Mouse (Mus musculus): ENCODE data around the gene Ptcd3. TPM values are rescaled to one million over a fixed set of nuclear protein-coding genes. Genes with fewer than 3 reads are reported as not detected.

Gene Ptcd3
- total and polyA plus RNA-seq, 3 experiments = 93.5 to 156 (median 94.3) TPM

GRCm38 (mm10) chr6:71877965-71878760, 30.4 kb downstream of the Ptcd3 start:
- H3K27ac ChIP-seq (ENCODE audit: control insufficient read depth, low read depth, low read length) = peak overlapping the region; percentile 58; the same call in 1 of the 2 replicates
- no peak overlapping the region for H3K9ac ChIP-seq (ENCODE audit: control insufficient read depth, low read depth, low read length, poor library complexity, severe bottlenecking)
- peak; percentile 61 for DNase-seq (ENCODE audit: low read depth, low spot score)
- H3K9me3 ChIP-seq (replicated peaks; ENCODE audit: insufficient read depth, low read length) = no peaks in the 10 kb centered on the region
- peaks cover 10 to 11% of the 10 kb centered on the region in 2 experiments for H3K4me1 ChIP-seq (ENCODE audit: control insufficient read depth in 1 of 2, insufficient read depth in 2 of 2, low read length in 2 of 2)
- H3K36me3 ChIP-seq (ENCODE audit: control insufficient read depth in 1 of 2, insufficient read depth in 2 of 2, low read length in 2 of 2) = peaks cover 17 to 27% of the 10 kb centered on the region in 2 experiments
- no peaks in the 10 kb centered on the region for H3K27me3 ChIP-seq (ENCODE audit: control insufficient read depth in 1 of 2, insufficient read depth in 2 of 2, low read length in 2 of 2)
- H3K4me3 ChIP-seq (ENCODE audit: control insufficient read depth in 1 of 2, insufficient read depth in 1 of 2, low read depth in 2 of 2, low read length in 2 of 2) = no peak overlapping the region
- H3K79me2 ChIP-seq (ENCODE audit: control insufficient read depth, insufficient read depth, low read length, poor library complexity) = no peaks in the 10 kb centered on the region
- TF ChIP-seq SIN3A (IDR thresholded peaks at IDR 0.05; ENCODE audit: low read length) = peak; percentile 43; the same call in 1 of the 2 replicates
- TF ChIP-seq ZKSCAN1 (IDR thresholded peaks at IDR 0.05; ENCODE audit: low read depth, low read length) = no peak
- no peak; the same call in 1 of the 2 replicates for TF ChIP-seq ZMIZ1 (IDR thresholded peaks at IDR 0.05; ENCODE audit: low read depth, low read length)
- no peak for TF ChIP-seq MAX (IDR thresholded peaks at IDR 0.05; ENCODE audit: low read length)
- TF ChIP-seq POLR2AphosphoS5 (IDR thresholded peaks at IDR 0.05; ENCODE audit: borderline replicate concordance, low read depth, low read length) = no peak
- no peak for TF ChIP-seq NRF1 (IDR thresholded peaks at IDR 0.05; ENCODE audit: insufficient read depth, low read depth, low read length, poor library complexity, severe bottlenecking)
- TF ChIP-seq NELFE (IDR thresholded peaks at IDR 0.05; ENCODE audit: low read depth, low read length) = no peak
- no peak for TF ChIP-seq MXI1 (IDR thresholded peaks at IDR 0.05; ENCODE audit: low read depth, low read length)
- TF ChIP-seq USF2 (IDR thresholded peaks at IDR 0.05; ENCODE audit: borderline replicate concordance in 1 of 2, insufficient read depth in 1 of 2, low read depth in 1 of 2, low read length in 2 of 2) = no peak
- TF ChIP-seq USF1 (IDR thresholded peaks at IDR 0.05; ENCODE audit: low read depth, low read length) = no peak
- TF ChIP-seq MAFK (IDR thresholded peaks at IDR 0.05; ENCODE audit: borderline replicate concordance, low read depth, low read length) = peak; percentile 38; the same call in 1 of the 2 replicates
- TF ChIP-seq GABPA (IDR thresholded peaks at IDR 0.05; ENCODE audit: low read depth, low read length) = no peak
- TF ChIP-seq MYC (IDR thresholded peaks at IDR 0.05; ENCODE audit: low read depth, low read length) = no peak
- TF ChIP-seq MAZ (IDR thresholded peaks at IDR 0.05; ENCODE audit: low read depth, low read length) = no peak
- TF ChIP-seq TBP (IDR thresholded peaks at IDR 0.05; ENCODE audit: low read depth, low read length) = no peak
- TF ChIP-seq JUND (IDR thresholded peaks at IDR 0.05; ENCODE audit: low read depth, low read length) = no peak
- TF ChIP-seq MEF2A (IDR thresholded peaks at IDR 0.05; ENCODE audit: extremely low read depth, insufficient replicate concordance, low read depth, low read length, poor library complexity, severe bottlenecking) = no peak
- no peak for TF ChIP-seq E2F4 (IDR thresholded peaks at IDR 0.05; ENCODE audit: borderline replicate concordance, low read depth, low read length)
- TF ChIP-seq TCF12 (IDR thresholded peaks at IDR 0.05; ENCODE audit: low read depth, low read length) = no peak
- TF ChIP-seq POLR2A (IDR thresholded peaks at IDR 0.05; ENCODE audit: control insufficient read depth in 1 of 2, insufficient read depth in 1 of 2, low read depth in 1 of 2, low read length in 2 of 2, poor library complexity in 1 of 2) = no peak; a peak in 1 of 4 replicates
- peak; percentile 39; the same call in 1 of the 2 replicates for TF ChIP-seq GATA1 (IDR thresholded peaks at IDR 0.05; ENCODE audit: low read depth, low read length)
- TF ChIP-seq KAT2A (conservative IDR thresholded peaks at IDR 0.05; ENCODE audit: low read depth, low read length) = no peak
- TF ChIP-seq TAL1 (IDR thresholded peaks at IDR 0.05; ENCODE audit: low read length) = no peak
- TF ChIP-seq RAD21 (IDR thresholded peaks at IDR 0.05; ENCODE audit: low read depth, low read length) = no peak
- peak; percentile 88 for TF ChIP-seq ZNF384 (IDR thresholded peaks at IDR 0.05; ENCODE audit: low read depth, low read length)
- no peak for TF ChIP-seq HCFC1 (IDR thresholded peaks at IDR 0.05; ENCODE audit: low read depth, low read length)
- no peak for TF ChIP-seq CHD1 (IDR thresholded peaks at IDR 0.05; ENCODE audit: low read depth, low read length)
- TF ChIP-seq RCOR1 (IDR thresholded peaks at IDR 0.05; ENCODE audit: low read depth, low read length) = peak; percentile 90
- 0 out of 6 replicates have a peak, but pooled peaks of 1 of the 3 experiments have one; percentile 3 for TF ChIP-seq CTCF (IDR thresholded peaks at IDR 0.05 in 2 of 3, conservative IDR thresholded peaks at IDR 0.05 in 1 of 3; ENCODE audit: control insufficient read depth in 1 of 3, insufficient read depth in 1 of 3, low read depth in 2 of 3, low read length in 3 of 3, poor library complexity in 1 of 3, severe bottlenecking in 1 of 3)
- no peak for TF ChIP-seq ELF1 (IDR thresholded peaks at IDR 0.05; ENCODE audit: low read depth, low read length)
- no peak for TF ChIP-seq SMC3 (IDR thresholded peaks at IDR 0.05; ENCODE audit: low read depth, low read length)
- TF ChIP-seq POLR2AphosphoS2 (IDR thresholded peaks at IDR 0.05; ENCODE audit: low read length) = peak; percentile 61; the same call in 1 of the 2 replicates
- no peak for TF ChIP-seq UBTF (IDR thresholded peaks at IDR 0.05; ENCODE audit: borderline replicate concordance, insufficient read depth, low read depth, low read length)
- TF ChIP-seq MYB (IDR thresholded peaks at IDR 0.05; ENCODE audit: low read depth, low read length) = no peak
- no peak for TF ChIP-seq BHLHE40 (IDR thresholded peaks at IDR 0.05; ENCODE audit: borderline replicate concordance, low read depth, low read length)
- no peak for TF ChIP-seq CHD2 (IDR thresholded peaks at IDR 0.05; ENCODE audit: low read length)
